Comparison of ENCODE assay signal across 7 mouse cellular contexts in genomic region chr10:99619421-99620151, GRCm38 (mm10).
DNase-seq lines count a peak whose midpoint lies in the region; ATAC-seq lines count a peak whose summit lies in the region.

No protein-coding gene starts in this region.

- H3K4me2 ChIP-seq in intestine, embryonic 14.5 days (ENCODE audit: low read length) = peak overlapping the region; percentile 45

- H3K36me3 ChIP-seq in intestine, embryonic 14.5 days (ENCODE audit: control insufficient read depth, insufficient read depth, low read length) = no peaks in the 10 kb centered on the region

- peak; percentile 37; the same call in 1 of the 2 replicates for ATAC-seq in intestine, embryonic 14.5 days (replicated peaks; ENCODE audit: low FRiP score, low TSS enrichment, low read depth)

- H3K4me1 ChIP-seq in intestine, embryonic 14.5 days (replicated peaks; ENCODE audit: control insufficient read depth, insufficient read depth, low read length) = no peaks in the 10 kb centered on the region

- peak overlapping the region; percentile 18; the same call in 1 of the 2 replicates for H3K4me3 ChIP-seq in intestine, embryonic 14.5 days (ENCODE audit: low read depth, low read length)

- H3K27ac ChIP-seq in intestine, embryonic 14.5 days (ENCODE audit: low read depth) = no peak overlapping the region

- peak; percentile 60 for DNase-seq in adipocyte (ENCODE audit: low spot score)
- peak; percentile 84 to 86 for DNase-seq in cerebellum, postnatal 10 days
- peak; percentile 73 to 83 for DNase-seq in frontal cortex, postnatal 36 days (ENCODE audit: low spot score in 2 of 2)
- DNase-seq in intestine, embryonic 14.5 days (ENCODE audit: low spot score) = peak; percentile 80
- peak; percentile 83 to 88 for DNase-seq in left cerebral cortex, postnatal 14 days (ENCODE audit: low spot score in 2 of 2)
- DNase-seq in mesoderm, embryonic 11.5 days (ENCODE audit: low read depth, low spot score) = peak; percentile 88
- peak; percentile 11 for DNase-seq in spleen, adult 12 weeks (ENCODE audit: low spot score)

- no peaks in the 10 kb centered on the region for H3K9me3 ChIP-seq in intestine, embryonic 14.5 days (ENCODE audit: control insufficient read depth, low read length)

- whole genome bisulfite sequencing in intestine, embryonic 14.5 days = 46% methylated on average over 18 of the region's 18 CpGs

- H3K9ac ChIP-seq in intestine, embryonic 14.5 days (ENCODE audit: low read length) = no peak overlapping the region

- intact Hi-C loops in left cerebral cortex, postnatal 14 days (cut with DNase I) = loop anchor here (5.0 kb wide), 3 partner anchors 37 to 512 kb away; partner anchors contain the start of genes Dusp6, Galnt4 and Poc1b

- H3K27me3 ChIP-seq in intestine, embryonic 14.5 days (replicated peaks; ENCODE audit: control insufficient read depth, insufficient read depth, low read length) = no peaks in the 10 kb centered on the region

Comparison
In these comparisons a context has a peak if more than half of its experiments do, and no peak if none do; other contexts are left out.
1. DNase-seq: peak in every context shown above with its lines; median percentile 88 in mesoderm, embryonic 11.5 days; 86 in left cerebral cortex, postnatal 14 days; 85 in cerebellum, postnatal 10 days; 80 in intestine, embryonic 14.5 days; 78 in frontal cortex, postnatal 36 days; 60 in adipocyte; 11 in spleen, adult 12 weeks.